Comparison of ENCODE assay signal across 8 mouse cellular contexts in genomic region chr11:120571122-120571521, GRCm38 (mm10). TPM values are rescaled to one million over a fixed set of nuclear protein-coding genes. Genes with fewer than 3 reads are reported as not detected.
DNase-seq lines count a peak whose midpoint lies in the region; ATAC-seq and TF ChIP-seq lines count a peak whose summit lies in the region.

No protein-coding gene starts in this region.

- TF ChIP-seq POLR2A in embryonic fibroblast, embryonic 13.5 days (IDR thresholded peaks at IDR 0.05; ENCODE audit: low read depth, low read length), result no peak
- TF ChIP-seq POLR2A in limb, embryonic 14.5 days (IDR thresholded peaks at IDR 0.05; ENCODE audit: borderline replicate concordance, extremely low read depth, insufficient read depth, insufficient read length), result no peak

- no peak for DNase-seq in heart, adult 9 months (ENCODE audit: low spot score in 2 of 2)
- no peak for DNase-seq in limb, embryonic 14.5 days (ENCODE audit: low spot score)
- DNase-seq in spleen, adult 18-20 months, result no peak
- DNase-seq in testis, postnatal 10 days (ENCODE audit: low spot score), result no peak
- DNase-seq in urinary bladder, postnatal 10 days (ENCODE audit: low spot score), result no peak

- peak overlapping the region; percentile 93 for H3K4me3 ChIP-seq in heart, embryonic 15.5 days
- H3K4me3 ChIP-seq in embryonic fibroblast, embryonic 13.5 days (ENCODE audit: insufficient read depth, low read length), result peak overlapping the region; percentile 98
- peak overlapping the region; percentile 94 for H3K4me3 ChIP-seq in limb, embryonic 14.5 days (replicated peaks; ENCODE audit: low read length)
- H3K4me3 ChIP-seq in neural tube, embryonic 14.5 days (ENCODE audit: low read depth, low read length), result no peak overlapping the region; the same call in 1 of the 2 replicates

- peak overlapping the region; percentile 93 for H3K9ac ChIP-seq in heart, embryonic 15.5 days
- peak overlapping the region; percentile 96 for H3K9ac ChIP-seq in limb, embryonic 14.5 days (ENCODE audit: low read depth, low read length, severe bottlenecking)
- H3K9ac ChIP-seq in neural tube, embryonic 14.5 days (replicated peaks; ENCODE audit: low read depth, low read length), result no peak overlapping the region; the same call in 1 of the 2 replicates

- H3K4me2 ChIP-seq in heart, embryonic 15.5 days, result peak overlapping the region; percentile 70
- peak overlapping the region; percentile 76 for H3K4me2 ChIP-seq in limb, embryonic 14.5 days (replicated peaks; ENCODE audit: low read depth, low read length, severe bottlenecking)
- peak overlapping the region; percentile 95; the same call in 1 of the 2 replicates for H3K4me2 ChIP-seq in neural tube, embryonic 14.5 days (ENCODE audit: low read depth, low read length)

- ATAC-seq in heart, embryonic 15.5 days (replicated peaks; ENCODE audit: insufficient number of reproducible peaks, insufficient read depth, low FRiP score, low read depth), result no peak
- no peak for ATAC-seq in limb, embryonic 14.5 days (ENCODE audit: low FRiP score, low read depth)
- ATAC-seq in neural tube, embryonic 14.5 days (ENCODE audit: low read depth), result no peak

- H3K27me3 ChIP-seq in heart, embryonic 15.5 days, result no peaks in the 10 kb centered on the region
- H3K27me3 ChIP-seq in limb, embryonic 14.5 days (ENCODE audit: control insufficient read depth, insufficient read depth, low read length), result no peaks in the 10 kb centered on the region
- H3K27me3 ChIP-seq in neural tube, embryonic 14.5 days (ENCODE audit: control insufficient read depth, insufficient read depth, low read length), result no peaks in the 10 kb centered on the region

- no peak for TF ChIP-seq CTCF in embryonic fibroblast, embryonic 13.5 days (IDR thresholded peaks at IDR 0.05; ENCODE audit: borderline replicate concordance, insufficient read depth, low read length)

- H3K4me1 ChIP-seq in heart, embryonic 15.5 days (replicated peaks), result peaks cover 22% of the 10 kb centered on the region
- peaks cover 8% of the 10 kb centered on the region; the same call in 1 of the 2 replicates for H3K4me1 ChIP-seq in embryonic fibroblast, embryonic 13.5 days (ENCODE audit: control insufficient read depth, insufficient read depth, low read length)
- H3K4me1 ChIP-seq in limb, embryonic 14.5 days (ENCODE audit: control insufficient read depth, insufficient read depth, low read length), result peaks cover 21% of the 10 kb centered on the region
- H3K4me1 ChIP-seq in neural tube, embryonic 14.5 days (ENCODE audit: control insufficient read depth, insufficient read depth, low read length), result peaks cover 16% of the 10 kb centered on the region

- no peak overlapping the region for H3K27ac ChIP-seq in heart, embryonic 15.5 days
- H3K27ac ChIP-seq in embryonic fibroblast, embryonic 13.5 days (ENCODE audit: insufficient read depth, low read length), result no peak overlapping the region
- no peak overlapping the region for H3K27ac ChIP-seq in limb, embryonic 14.5 days (replicated peaks; ENCODE audit: low read depth, low read length)
- H3K27ac ChIP-seq in neural tube, embryonic 14.5 days (ENCODE audit: low read depth, low read length), result no peak overlapping the region

- peaks cover 48% of the 10 kb centered on the region for H3K36me3 ChIP-seq in heart, embryonic 15.5 days
- H3K36me3 ChIP-seq in limb, embryonic 14.5 days (ENCODE audit: control insufficient read depth, insufficient read depth, low read length), result peaks cover 53% of the 10 kb centered on the region
- peaks cover 37% of the 10 kb centered on the region for H3K36me3 ChIP-seq in neural tube, embryonic 14.5 days (ENCODE audit: control insufficient read depth, insufficient read depth, low read length)

- WGBS in heart, embryonic 15.5 days, result 39% methylated on average over 3 of the region's 3 CpGs
- 73% methylated on average over 3 of the region's 3 CpGs for WGBS in limb, embryonic 14.5 days
- 89% methylated on average over 3 of the region's 3 CpGs for WGBS in neural tube, embryonic 14.5 days

- no peaks in the 10 kb centered on the region for H3K9me3 ChIP-seq in heart, embryonic 15.5 days (replicated peaks)
- no peaks in the 10 kb centered on the region for H3K9me3 ChIP-seq in limb, embryonic 14.5 days (ENCODE audit: control insufficient read depth, low read length)
- H3K9me3 ChIP-seq in neural tube, embryonic 14.5 days (ENCODE audit: control insufficient read depth, low read length), result no peaks in the 10 kb centered on the region

RNA-seq across cellular contexts. Expression of gene P4hb, which starts 1.9 kb away (rescaled TPM):
- 357 and 484 TPM in 2 replicates for polyA plus RNA-seq in heart, embryonic 15.5 days (2015; fragmentation: Nextera tagmentation; extraction: Ambion mirVana)
- polyA plus RNA-seq in embryonic fibroblast, embryonic 13.5 days (2011; ENCODE audit: insufficient read length, low read depth, missing spikeins), result 846 and 907 TPM in 2 replicates
- polyA plus RNA-seq in limb, embryonic 14.5 days (2012; rRNA removed), result 569 and 645 TPM in 2 replicates
- polyA plus RNA-seq in limb, embryonic 14.5 days (2014; fragmentation: Nextera tagmentation; extraction: Ambion mirVana), result 968 and 988 TPM in 2 replicates
- 248 and 330 TPM in 2 replicates for polyA plus RNA-seq in neural tube, embryonic 14.5 days (2014; fragmentation: Nextera tagmentation; extraction: Ambion mirVana)

RNA-seq across cellular contexts. Expression of gene Arhgdia, which starts 10.3 kb away (rescaled TPM):
- polyA plus RNA-seq in heart, embryonic 15.5 days (2015; fragmentation: Nextera tagmentation; extraction: Ambion mirVana), result 345 and 458 TPM in 2 replicates
- polyA plus RNA-seq in embryonic fibroblast, embryonic 13.5 days (2011; ENCODE audit: insufficient read length, low read depth, missing spikeins), result 500 and 534 TPM in 2 replicates
- polyA plus RNA-seq in limb, embryonic 14.5 days (2012; rRNA removed), result 610 and 750 TPM in 2 replicates
- 566 and 572 TPM in 2 replicates for polyA plus RNA-seq in limb, embryonic 14.5 days (2014; fragmentation: Nextera tagmentation; extraction: Ambion mirVana)
- 419 and 479 TPM in 2 replicates for polyA plus RNA-seq in neural tube, embryonic 14.5 days (2014; fragmentation: Nextera tagmentation; extraction: Ambion mirVana)

RNA-seq across cellular contexts. Expression of gene Ppp1r27, which starts 20.2 kb away (rescaled TPM):
- 0.50 and 7.6 TPM in 2 replicates for polyA plus RNA-seq in heart, embryonic 15.5 days (2015; fragmentation: Nextera tagmentation; extraction: Ambion mirVana)
- polyA plus RNA-seq in embryonic fibroblast, embryonic 13.5 days (2011; ENCODE audit: insufficient read length, low read depth, missing spikeins), result not detected in 2 replicates
- polyA plus RNA-seq in limb, embryonic 14.5 days (2012; rRNA removed), result 2.7 and 3.7 TPM in 2 replicates
- polyA plus RNA-seq in limb, embryonic 14.5 days (2014; fragmentation: Nextera tagmentation; extraction: Ambion mirVana), result 3.3 and 3.5 TPM in 2 replicates
- not detected in 2 replicates for polyA plus RNA-seq in neural tube, embryonic 14.5 days (2014; fragmentation: Nextera tagmentation; extraction: Ambion mirVana)

RNA-seq across cellular contexts. Expression of gene Mcrip1, which starts 21.6 kb away (rescaled TPM):
- 119 and 143 TPM in 2 replicates for polyA plus RNA-seq in heart, embryonic 15.5 days (2015; fragmentation: Nextera tagmentation; extraction: Ambion mirVana)
- polyA plus RNA-seq in embryonic fibroblast, embryonic 13.5 days (2011; ENCODE audit: insufficient read length, low read depth, missing spikeins), result 65.4 and 90.1 TPM in 2 replicates
- 203 and 265 TPM in 2 replicates for polyA plus RNA-seq in limb, embryonic 14.5 days (2012; rRNA removed)
- polyA plus RNA-seq in limb, embryonic 14.5 days (2014; fragmentation: Nextera tagmentation; extraction: Ambion mirVana), result 271 and 274 TPM in 2 replicates
- 248 and 267 TPM in 2 replicates for polyA plus RNA-seq in neural tube, embryonic 14.5 days (2014; fragmentation: Nextera tagmentation; extraction: Ambion mirVana)

RNA-seq across cellular contexts. Expression of gene Alyref, which starts 27.0 kb away (rescaled TPM):
- 238 and 262 TPM in 2 replicates for polyA plus RNA-seq in heart, embryonic 15.5 days (2015; fragmentation: Nextera tagmentation; extraction: Ambion mirVana)
- 112 and 150 TPM in 2 replicates for polyA plus RNA-seq in embryonic fibroblast, embryonic 13.5 days (2011; ENCODE audit: insufficient read length, low read depth, missing spikeins)
- polyA plus RNA-seq in limb, embryonic 14.5 days (2012; rRNA removed), result 96.8 and 143 TPM in 2 replicates
- 478 TPM in 2 replicates for polyA plus RNA-seq in limb, embryonic 14.5 days (2014; fragmentation: Nextera tagmentation; extraction: Ambion mirVana)
- polyA plus RNA-seq in neural tube, embryonic 14.5 days (2014; fragmentation: Nextera tagmentation; extraction: Ambion mirVana), result 191 and 222 TPM in 2 replicates
